ENCODE assay signal across 19 mouse cellular contexts in genomic region chr6:86053594-86053993, GRCm38 (mm10). TPM values are rescaled to one million over a fixed set of nuclear protein-coding genes. Genes with fewer than 3 reads are reported as not detected.
A peak's percentile ranks its signal among the peaks of the same experiment; 100 is the strongest.
DNase-seq lines count a peak whose midpoint lies in the region; ATAC-seq and TF ChIP-seq lines count a peak whose summit lies in the region.
"Had no signal": no experiment of that assay in that cellular context is flagged by ENCODE, and none has a peak within 500 bp of the region (broad histone marks: within the 10 kb centered on the region; RNA-seq: fewer than 3 reads in every experiment).

No protein-coding gene starts in this region.

- no peak for TF ChIP-seq CTCF in olfactory bulb, adult 2 months (IDR thresholded peaks at IDR 0.05; ENCODE audit: insufficient read depth, low read depth, low read length)

- H3K9me3 ChIP-seq in hindbrain, embryonic 12.5 days (replicated peaks), result no peaks in the 10 kb centered on the region
- H3K9me3 ChIP-seq: embryonic facial prominence, embryonic 13.5 days; megakaryocyte, embryonic 14.5 days had no signal

- 58% methylated on average over 5 of the region's 5 CpGs for WGBS in hindbrain, embryonic 12.5 days
- WGBS in olfactory bulb, adult 2 months, result 66% methylated on average over 5 of the region's 5 CpGs

- DNase-seq in retina, postnatal 1 day, result peak; percentile 26
- no peak for DNase-seq in retina, embryonic 14.5 days (ENCODE audit: low spot score)
- no peak for DNase-seq in layer of hippocampus, postnatal 10 days (ENCODE audit: low spot score in 2 of 2)
- no peak for DNase-seq in embryo, embryonic 11 days
- no peak for DNase-seq in adrenal gland, adult 8-10 months
- DNase-seq: adrenal gland, postnatal 14 days; cerebellum, adult 11 months; gastrocnemius, adult 2 months; thymus, postnatal 36 days had no signal

- no peak overlapping the region; the same call in 1 of the 2 replicates for H3K4me2 ChIP-seq in hindbrain, embryonic 12.5 days (replicated peaks)
- H3K4me2 ChIP-seq: embryonic facial prominence, embryonic 13.5 days had no signal

- no peaks in the 10 kb centered on the region for H3K27me3 ChIP-seq in hindbrain, embryonic 12.5 days
- H3K27me3 ChIP-seq: embryonic facial prominence, embryonic 13.5 days had no signal

- no peak overlapping the region for H3K4me3 ChIP-seq in hindbrain, embryonic 12.5 days
- no peak overlapping the region for H3K4me3 ChIP-seq in olfactory bulb, adult 2 months (ENCODE audit: insufficient read depth, low read depth, low read length)
- H3K4me3 ChIP-seq: embryonic facial prominence, embryonic 13.5 days; gastrocnemius, adult 2 months; megakaryocyte, embryonic 14.5 days had no signal

- peaks cover 63% of the 10 kb centered on the region for H3K4me1 ChIP-seq in hindbrain, embryonic 12.5 days
- H3K4me1 ChIP-seq in olfactory bulb, adult 2 months (ENCODE audit: control insufficient read depth, insufficient read depth, low read length), result peaks cover 42% of the 10 kb centered on the region

- H3K9ac ChIP-seq in hindbrain, embryonic 12.5 days, result peak overlapping the region; percentile 5; the same call in 1 of the 2 replicates
- H3K9ac ChIP-seq: embryonic facial prominence, embryonic 13.5 days had no signal

- H3K27ac ChIP-seq in hindbrain, embryonic 12.5 days, result peak overlapping the region; percentile 98
- peak overlapping the region; percentile 64; the same call in 1 of the 2 replicates for H3K27ac ChIP-seq in olfactory bulb, adult 2 months (ENCODE audit: insufficient read depth, low read depth, low read length)
- H3K27ac ChIP-seq: embryonic facial prominence, embryonic 13.5 days; gastrocnemius, adult 2 months had no signal

- H3K36me3 ChIP-seq in hindbrain, embryonic 12.5 days, result no peaks in the 10 kb centered on the region
- H3K36me3 ChIP-seq: embryonic facial prominence, embryonic 13.5 days had no signal

- ATAC-seq in hindbrain, embryonic 12.5 days (ENCODE audit: low FRiP score), result no peak
- ATAC-seq in megakaryocyte-erythroid progenitor cell, adult 5-6 weeks (replicated peaks; ENCODE audit: low FRiP score, low TSS enrichment, poor library complexity, severe bottlenecking), result peak; percentile 42
- ATAC-seq: CD4-positive, CD25-positive, alpha-beta regulatory T cell, adult 4 months; intestine, postnatal 0 days had no signal

- TF ChIP-seq POLR2A in olfactory bulb, adult 2 months (IDR thresholded peaks at IDR 0.05; ENCODE audit: insufficient read depth, low read depth, low read length), result no peak

RNA-seq across cellular contexts. Expression of gene Add2, which starts 25.1 kb away (rescaled TPM):
- polyA plus RNA-seq in hindbrain, embryonic 12.5 days (2016; fragmentation: Nextera tagmentation; extraction: Ambion mirVana), result 115 and 119 TPM in 2 replicates
- total RNA-seq in megakaryocyte-erythroid progenitor cell, adult 5-6 weeks (2014; fragmentation: Nextera tagmentation), result 109 and 115 TPM in 2 replicates
- 66.5 and 114 TPM in 2 replicates for total RNA-seq in megakaryocyte-erythroid progenitor cell, adult 5-6 weeks (2017)
- polyA plus RNA-seq in olfactory bulb, adult 2 months (2012; ENCODE audit: insufficient read depth, insufficient read length, low replicate concordance, missing spikeins), result 39.6 TPM in 1 of 2 replicates, not detected in the other
- total RNA-seq in layer of hippocampus, postnatal 10 days (2021), result 100 to 1,000 TPM; 197 to 202 TPM
- 1 to 10 TPM in 3 of 4 experiments, under 1 TPM in 1; 0.75 to 2.9 (median 2.3) TPM for total RNA-seq in adrenal gland, adult 8-10 months (2022)
- polyA plus RNA-seq: CD4-positive, CD25-positive, alpha-beta regulatory T cell, adult 4 months; liver, adult 2 months had no signal

RNA-seq across cellular contexts. Expression of gene Figla, which starts 37.6 kb away (rescaled TPM):
- not detected in 2 replicates for polyA plus RNA-seq in hindbrain, embryonic 12.5 days (2016; fragmentation: Nextera tagmentation; extraction: Ambion mirVana)
- not detected in 2 replicates for total RNA-seq in megakaryocyte-erythroid progenitor cell, adult 5-6 weeks (2014; fragmentation: Nextera tagmentation)
- total RNA-seq in megakaryocyte-erythroid progenitor cell, adult 5-6 weeks (2017), result not detected in 2 replicates
- polyA plus RNA-seq in olfactory bulb, adult 2 months (2012; ENCODE audit: insufficient read depth, insufficient read length, low replicate concordance, missing spikeins), result not detected in 2 replicates
- not detected for total RNA-seq in layer of hippocampus, postnatal 10 days (2021)
- total RNA-seq in adrenal gland, adult 8-10 months (2022), result not detected
- total RNA-seq: adrenal gland, postnatal 14 days; gastrocnemius, adult 2 months; layer of hippocampus, postnatal 14 days; liver, adult 2 months had no signal
- polyA plus RNA-seq: CD4-positive, CD25-positive, alpha-beta regulatory T cell, adult 4 months; embryonic facial prominence, embryonic 13.5 days; heart, embryonic 14.5 days; intestine, postnatal 0 days; liver, adult 2 months had no signal

Comparison
In these comparisons a context has a peak if more than half of its experiments do, and no peak if none do; other contexts are left out.
1. RNA of gene Add2, which starts 25.1 kb away (total RNA-seq): 197 to 202 TPM in layer of hippocampus, postnatal 10 days and 66.5 to 115 TPM in megakaryocyte-erythroid progenitor cell, adult 5-6 weeks; 0.75 to 2.9 TPM in adrenal gland, adult 8-10 months; every median in the first group is over 10 times any median in the second.